Mouse (Mus musculus): ENCODE measurements around the gene Elovl3. TPM values are rescaled to one million over a fixed set of nuclear protein-coding genes. Genes with fewer than 3 reads are reported as not detected.

Elovl3 gene
- polyA plus RNA-seq, 1 experiment = not detected

GRCm38 (mm10) chr19:46095291-46095690 is 36.4 kb upstream of the Elovl3 start:
- Histone ChIP-seq H3K9me3 (replicated peaks; ENCODE audit: control insufficient read depth, insufficient read depth, low read length, poor library complexity, severe bottlenecking) (peaks cover 4% of the 10 kb centered on the region), H3K4me3 (ENCODE audit: low read depth, low read length) (no peak overlapping the region), H3K27ac (ENCODE audit: insufficient read depth, low read length) (no peak overlapping the region), H3K9ac (ENCODE audit: low read depth, poor library complexity, severe bottlenecking) (no peak overlapping the region), H3K27me3 (ENCODE audit: control insufficient read depth, insufficient read depth, low read length, poor library complexity, severe bottlenecking) (no peaks in the 10 kb centered on the region), H3K36me3 (ENCODE audit: control insufficient read depth, insufficient read depth, low read length, poor library complexity, severe bottlenecking) (no peaks in the 10 kb centered on the region), H3K4me1 (ENCODE audit: control insufficient read depth, insufficient read depth, low read length) (no peaks in the 10 kb centered on the region)
- no peak for TF ChIP-seq POLR2A (IDR thresholded peaks at IDR 0.05; ENCODE audit: insufficient read depth, low read length)
- TF ChIP-seq CTCF (IDR thresholded peaks at IDR 0.05; ENCODE audit: low read depth, low read length) = no peak
- no peak for TF ChIP-seq EP300 (IDR thresholded peaks at IDR 0.05; ENCODE audit: insufficient read depth, low read depth, low read length)

GRCm38 (mm10) chr19:46096396-46096795 is 35.3 kb upstream of the Elovl3 start:
- Histone ChIP-seq H3K27me3 (ENCODE audit: control insufficient read depth, insufficient read depth, low read length, poor library complexity, severe bottlenecking) (no peaks in the 10 kb centered on the region), H3K9ac (ENCODE audit: low read depth, poor library complexity, severe bottlenecking) (no peak overlapping the region), H3K9me3 (replicated peaks; ENCODE audit: control insufficient read depth, insufficient read depth, low read length, poor library complexity, severe bottlenecking) (peaks cover 8% of the 10 kb centered on the region), H3K4me1 (ENCODE audit: control insufficient read depth, insufficient read depth, low read length) (no peaks in the 10 kb centered on the region), H3K36me3 (ENCODE audit: control insufficient read depth, insufficient read depth, low read length, poor library complexity, severe bottlenecking) (no peaks in the 10 kb centered on the region), H3K4me3 (ENCODE audit: low read depth, low read length) (no peak overlapping the region), H3K27ac (ENCODE audit: insufficient read depth, low read length) (no peak overlapping the region)
- TF ChIP-seq EP300 (IDR thresholded peaks at IDR 0.05; ENCODE audit: insufficient read depth, low read depth, low read length) (no peak), CTCF (IDR thresholded peaks at IDR 0.05; ENCODE audit: low read depth, low read length) (no peak), POLR2A (IDR thresholded peaks at IDR 0.05; ENCODE audit: insufficient read depth, low read length) (no peak)

GRCm38 (mm10) chr19:46099561-46099960 is 32.1 kb upstream of the Elovl3 start:
- H3K36me3 ChIP-seq (ENCODE audit: control insufficient read depth, insufficient read depth, low read length, poor library complexity, severe bottlenecking) = no peaks in the 10 kb centered on the region
- TF ChIP-seq CTCF (IDR thresholded peaks at IDR 0.05; ENCODE audit: low read depth, low read length) (no peak), EP300 (IDR thresholded peaks at IDR 0.05; ENCODE audit: insufficient read depth, low read depth, low read length) (no peak)
- H3K4me3 ChIP-seq (ENCODE audit: low read depth, low read length) = no peak overlapping the region
- H3K27me3 ChIP-seq (ENCODE audit: control insufficient read depth, insufficient read depth, low read length, poor library complexity, severe bottlenecking) = no peaks in the 10 kb centered on the region
- H3K9me3 ChIP-seq (replicated peaks; ENCODE audit: control insufficient read depth, insufficient read depth, low read length, poor library complexity, severe bottlenecking) = peaks cover 8% of the 10 kb centered on the region
- H3K4me1 ChIP-seq (ENCODE audit: control insufficient read depth, insufficient read depth, low read length) = no peaks in the 10 kb centered on the region
- no peak overlapping the region for H3K27ac ChIP-seq (ENCODE audit: insufficient read depth, low read length)
- H3K9ac ChIP-seq (ENCODE audit: low read depth, poor library complexity, severe bottlenecking) = no peak overlapping the region

DNA sequence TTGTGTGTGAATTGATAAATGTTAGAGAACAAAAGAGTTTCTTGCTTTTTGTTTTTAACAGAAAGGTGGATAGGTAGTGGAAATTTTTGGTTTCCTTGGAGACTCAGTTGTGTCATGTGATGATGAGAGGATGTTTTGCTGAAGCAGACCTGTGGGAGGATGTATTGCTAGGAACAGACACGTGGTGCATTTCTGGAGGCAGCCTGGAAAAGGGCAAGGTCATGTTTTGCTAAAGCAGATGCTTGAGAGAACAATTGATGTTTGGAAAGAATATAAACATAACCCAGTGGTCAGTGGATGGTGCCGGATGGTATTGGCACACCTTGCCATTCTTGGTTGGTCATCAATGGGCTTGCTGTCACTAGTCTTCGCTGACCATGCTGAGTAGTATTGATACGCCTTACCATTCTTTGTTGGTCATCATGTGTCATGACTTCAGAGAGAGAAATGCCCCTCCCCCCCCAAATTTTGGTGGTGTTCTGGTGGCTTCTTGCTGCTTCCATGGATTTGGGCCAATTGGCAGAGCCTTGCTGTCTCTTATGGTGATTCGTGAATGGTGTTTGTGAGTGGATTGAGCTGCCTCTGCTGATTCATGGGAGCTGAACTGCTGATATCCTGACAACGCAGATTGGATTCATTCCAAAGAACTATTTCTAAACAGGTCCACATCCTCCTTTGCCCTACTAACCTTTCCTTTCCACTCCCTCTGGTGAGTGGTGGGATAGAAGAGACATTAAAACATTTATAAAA is 28.1 kb upstream of the Elovl3 start:
- TF ChIP-seq CTCF (IDR thresholded peaks at IDR 0.05; ENCODE audit: low read depth, low read length) (no peak), POLR2A (IDR thresholded peaks at IDR 0.05; ENCODE audit: insufficient read depth, low read length) (no peak), EP300 (IDR thresholded peaks at IDR 0.05; ENCODE audit: insufficient read depth, low read depth, low read length) (no peak)

GRCm38 (mm10) chr19:46104187-46104557 is 27.5 kb upstream of the Elovl3 start:
- H3K4me1 ChIP-seq (ENCODE audit: control insufficient read depth, insufficient read depth, low read length) = no peaks in the 10 kb centered on the region
- no peak overlapping the region for H3K4me3 ChIP-seq (ENCODE audit: low read depth, low read length)
- no peaks in the 10 kb centered on the region for H3K27me3 ChIP-seq (ENCODE audit: control insufficient read depth, insufficient read depth, low read length, poor library complexity, severe bottlenecking)
- H3K36me3 ChIP-seq (ENCODE audit: control insufficient read depth, insufficient read depth, low read length, poor library complexity, severe bottlenecking) = no peaks in the 10 kb centered on the region
- H3K9me3 ChIP-seq (replicated peaks; ENCODE audit: control insufficient read depth, insufficient read depth, low read length, poor library complexity, severe bottlenecking) = peaks cover 7% of the 10 kb centered on the region
- no peak overlapping the region for H3K27ac ChIP-seq (ENCODE audit: insufficient read depth, low read length)
- no peak for TF ChIP-seq CTCF (IDR thresholded peaks at IDR 0.05; ENCODE audit: low read depth, low read length)
- TF ChIP-seq POLR2A (IDR thresholded peaks at IDR 0.05; ENCODE audit: insufficient read depth, low read length) = no peak
- no peak for TF ChIP-seq EP300 (IDR thresholded peaks at IDR 0.05; ENCODE audit: insufficient read depth, low read depth, low read length)
- H3K9ac ChIP-seq (ENCODE audit: low read depth, poor library complexity, severe bottlenecking) = no peak overlapping the region

More for the DNA sequence above, 28.1 kb upstream of the Elovl3 start:
- H3K9ac ChIP-seq (ENCODE audit: low read depth, poor library complexity, severe bottlenecking) = no peak overlapping the region
- H3K27ac ChIP-seq (ENCODE audit: insufficient read depth, low read length) = no peak overlapping the region
- H3K27me3 ChIP-seq (ENCODE audit: control insufficient read depth, insufficient read depth, low read length, poor library complexity, severe bottlenecking) = no peaks in the 10 kb centered on the region
- H3K36me3 ChIP-seq (ENCODE audit: control insufficient read depth, insufficient read depth, low read length, poor library complexity, severe bottlenecking) = no peaks in the 10 kb centered on the region
- H3K4me1 ChIP-seq (ENCODE audit: control insufficient read depth, insufficient read depth, low read length) = no peaks in the 10 kb centered on the region
- H3K4me3 ChIP-seq (ENCODE audit: low read depth, low read length) = no peak overlapping the region
- peaks cover 8% of the 10 kb centered on the region for H3K9me3 ChIP-seq (replicated peaks; ENCODE audit: control insufficient read depth, insufficient read depth, low read length, poor library complexity, severe bottlenecking)

GRCm38 (mm10) chr19:46110214-46110613 is 21.5 kb upstream of the Elovl3 start:
- Histone ChIP-seq H3K36me3 (ENCODE audit: control insufficient read depth, insufficient read depth, low read length, poor library complexity, severe bottlenecking) (no peaks in the 10 kb centered on the region), H3K9me3 (replicated peaks; ENCODE audit: control insufficient read depth, insufficient read depth, low read length, poor library complexity, severe bottlenecking) (no peaks in the 10 kb centered on the region), H3K4me1 (ENCODE audit: control insufficient read depth, insufficient read depth, low read length) (no peaks in the 10 kb centered on the region), H3K27ac (ENCODE audit: insufficient read depth, low read length) (no peak overlapping the region), H3K9ac (ENCODE audit: low read depth, poor library complexity, severe bottlenecking) (no peak overlapping the region), H3K27me3 (ENCODE audit: control insufficient read depth, insufficient read depth, low read length, poor library complexity, severe bottlenecking) (no peaks in the 10 kb centered on the region), H3K4me3 (ENCODE audit: low read depth, low read length) (no peak overlapping the region)
- TF ChIP-seq POLR2A (IDR thresholded peaks at IDR 0.05; ENCODE audit: insufficient read depth, low read length) (no peak), CTCF (IDR thresholded peaks at IDR 0.05; ENCODE audit: low read depth, low read length) (no peak), EP300 (IDR thresholded peaks at IDR 0.05; ENCODE audit: insufficient read depth, low read depth, low read length) (no peak)
